9 mouse cellular contexts compared by ENCODE assay signal in genomic region chr2:149973583-149973982, GRCm38 (mm10).
DNase-seq lines count a peak whose midpoint lies in the region; ATAC-seq and TF ChIP-seq lines count a peak whose summit lies in the region.
"Had no signal": no experiment of that assay in that cellular context is flagged by ENCODE, and none has a peak within 500 bp of the region (broad histone marks: within the 10 kb centered on the region; RNA-seq: fewer than 3 reads in every experiment).

No protein-coding gene starts in this region.

- no peaks in the 10 kb centered on the region for H3K27me3 ChIP-seq in midbrain, embryonic 14.5 days (ENCODE audit: control insufficient read depth, insufficient read depth, low read length)
- H3K27me3 ChIP-seq in midbrain, embryonic 13.5 days, result no peaks in the 10 kb centered on the region
- no peaks in the 10 kb centered on the region for H3K27me3 ChIP-seq in liver, postnatal 0 days (ENCODE audit: insufficient read depth, low read length)
- H3K27me3 ChIP-seq in heart, embryonic 11.5 days (ENCODE audit: control insufficient read depth, insufficient read depth, low read length), result no peaks in the 10 kb centered on the region
- H3K27me3 ChIP-seq: liver, embryonic 13.5 days had no signal

- no peak overlapping the region for H3K4me2 ChIP-seq in midbrain, embryonic 14.5 days (ENCODE audit: low read length)
- no peak overlapping the region for H3K4me2 ChIP-seq in midbrain, embryonic 13.5 days (replicated peaks)
- H3K4me2 ChIP-seq in liver, postnatal 0 days (ENCODE audit: low read depth, low read length), result no peak overlapping the region
- no peak overlapping the region for H3K4me2 ChIP-seq in heart, embryonic 11.5 days
- H3K4me2 ChIP-seq: liver, embryonic 13.5 days had no signal

- TF ChIP-seq CTCF in liver, postnatal 0 days (IDR thresholded peaks at IDR 0.05; ENCODE audit: low read depth), result no peak

- H3K27ac ChIP-seq in midbrain, embryonic 14.5 days (replicated peaks; ENCODE audit: low read depth, low read length), result no peak overlapping the region
- no peak overlapping the region for H3K27ac ChIP-seq in midbrain, embryonic 13.5 days
- H3K27ac ChIP-seq in liver, postnatal 0 days (ENCODE audit: low read depth), result no peak overlapping the region
- no peak overlapping the region for H3K27ac ChIP-seq in heart, embryonic 11.5 days (ENCODE audit: low read depth, low read length)
- H3K27ac ChIP-seq: liver, embryonic 13.5 days had no signal

- TF ChIP-seq EP300 in liver, postnatal 0 days (IDR thresholded peaks at IDR 0.05; ENCODE audit: low read depth), result no peak

- H3K4me3 ChIP-seq in midbrain, embryonic 14.5 days (replicated peaks; ENCODE audit: low read depth, low read length), result no peak overlapping the region
- H3K4me3 ChIP-seq in midbrain, embryonic 13.5 days (replicated peaks), result no peak overlapping the region
- H3K4me3 ChIP-seq in liver, postnatal 0 days (ENCODE audit: low read depth, low read length), result no peak overlapping the region
- H3K4me3 ChIP-seq in heart, embryonic 11.5 days (ENCODE audit: low read depth, low read length), result no peak overlapping the region
- H3K4me3 ChIP-seq: liver, embryonic 13.5 days had no signal

- H3K36me3 ChIP-seq in midbrain, embryonic 14.5 days (ENCODE audit: control insufficient read depth, insufficient read depth, low read length), result no peaks in the 10 kb centered on the region
- no peaks in the 10 kb centered on the region for H3K36me3 ChIP-seq in midbrain, embryonic 13.5 days
- no peaks in the 10 kb centered on the region for H3K36me3 ChIP-seq in liver, postnatal 0 days (replicated peaks; ENCODE audit: insufficient read depth, low read length)
- no peaks in the 10 kb centered on the region for H3K36me3 ChIP-seq in heart, embryonic 11.5 days (ENCODE audit: control insufficient read depth, insufficient read depth, low read length)
- H3K36me3 ChIP-seq: liver, embryonic 13.5 days had no signal

- no peak for ATAC-seq in midbrain, embryonic 14.5 days (ENCODE audit: low FRiP score, low TSS enrichment)
- no peak; the same call in 1 of the 2 replicates for ATAC-seq in midbrain, embryonic 13.5 days
- ATAC-seq in liver, postnatal 0 days, result no peak
- no peak; the same call in 1 of the 2 replicates for ATAC-seq in heart, embryonic 11.5 days (replicated peaks; ENCODE audit: insufficient number of reproducible peaks, low FRiP score, low TSS enrichment)

- WGBS in midbrain, embryonic 14.5 days, result 69% methylated on average over 6 of the region's 6 CpGs
- 77% methylated on average over 6 of the region's 6 CpGs for WGBS in midbrain, embryonic 13.5 days
- WGBS in liver, postnatal 0 days (ENCODE audit: insufficient replicate concordance), result 60% methylated on average over 6 of the region's 6 CpGs
- 61% methylated on average over 6 of the region's 6 CpGs for WGBS in heart, embryonic 11.5 days (ENCODE audit: insufficient replicate concordance)

- H3K4me1 ChIP-seq in midbrain, embryonic 14.5 days (ENCODE audit: control insufficient read depth, insufficient read depth, low read length), result no peaks in the 10 kb centered on the region
- H3K4me1 ChIP-seq in midbrain, embryonic 13.5 days (replicated peaks), result no peaks in the 10 kb centered on the region; the same call in 1 of the 2 replicates
- no peaks in the 10 kb centered on the region for H3K4me1 ChIP-seq in liver, postnatal 0 days (ENCODE audit: insufficient read depth)
- H3K4me1 ChIP-seq in heart, embryonic 11.5 days (ENCODE audit: control insufficient read depth, insufficient read depth, low read length), result no peaks in the 10 kb centered on the region
- H3K4me1 ChIP-seq: liver, embryonic 13.5 days had no signal

- DNase-seq in cerebellum, postnatal 14 days, result peak; percentile 18 to 45
- DNase-seq in cerebellum, adult 9-11 months, result no peak
- peak; percentile 55 for DNase-seq in midbrain, embryonic 14.5 days
- peak; percentile 16 for DNase-seq in layer of hippocampus, adult 9-10 months (ENCODE audit: low spot score)
- peak; percentile 62 for DNase-seq in right cerebral cortex, adult 18-20 months
- DNase-seq in liver, postnatal 0 days, result no peak
- DNase-seq: liver, embryonic 13.5 days had no signal

- no peak overlapping the region for H3K9ac ChIP-seq in midbrain, embryonic 14.5 days (replicated peaks; ENCODE audit: low read length)
- H3K9ac ChIP-seq in midbrain, embryonic 13.5 days (replicated peaks), result no peak overlapping the region
- no peak overlapping the region for H3K9ac ChIP-seq in liver, postnatal 0 days (replicated peaks)
- H3K9ac ChIP-seq in heart, embryonic 11.5 days (ENCODE audit: low read depth, low read length), result no peak overlapping the region
- H3K9ac ChIP-seq: liver, embryonic 13.5 days had no signal

- H3K9me3 ChIP-seq in midbrain, embryonic 14.5 days (ENCODE audit: control insufficient read depth, low read length), result no peaks in the 10 kb centered on the region
- H3K9me3 ChIP-seq in midbrain, embryonic 13.5 days, result no peaks in the 10 kb centered on the region
- no peaks in the 10 kb centered on the region for H3K9me3 ChIP-seq in liver, postnatal 0 days (ENCODE audit: low read length)
- no peaks in the 10 kb centered on the region for H3K9me3 ChIP-seq in heart, embryonic 11.5 days (replicated peaks; ENCODE audit: control insufficient read depth, low read length)
- H3K9me3 ChIP-seq: liver, embryonic 13.5 days had no signal

Comparison
In these comparisons a context has a peak if more than half of its experiments do, and no peak if none do; other contexts are left out.
1. DNase-seq: peak in cerebellum, postnatal 14 days (2 of 2), midbrain, embryonic 14.5 days (single experiment), layer of hippocampus, adult 9-10 months (single experiment) and right cerebral cortex, adult 18-20 months (single experiment); none in cerebellum, adult 9-11 months (single experiment) and liver, postnatal 0 days (single experiment).